Mouse (Mus musculus): Measurements from ENCODE around the gene Kif5a.
"Not testable (repeated sequence)": the region's sequence is repeated elsewhere in the genome, so short reads cannot be mapped to it uniquely, and the experiment has no call there.

Kif5a gene

GRCm38 (mm10) chr10:127262548-127263398, at the start of gene Kif5a:
Gene Kif5a, minus strand, starts transcription at chr10:127263348.
- DNase-seq: peak; percentile 48

GRCm38 (mm10) chr10:127312858-127313257, 49.7 kb upstream of the Kif5a start:
- DNase-seq: no peak

GRCm38 (mm10) chr10:127312356-127312676, 49.2 kb upstream of the Kif5a start:
- DNase-seq: peak; percentile 87

GRCm38 (mm10) chr10:127311476-127312355, 48.6 kb upstream of the Kif5a start, which contains the start of gene Mars:
Gene Mars, minus strand, starts transcription at chr10:127311786.
- peak; percentile 94 for DNase-seq

- DNase-seq: no peak
Measured at GRCm38 (mm10) chr10:127310523-127311475, 47.7 kb upstream of the Kif5a start.

GRCm38 (mm10) chr10:127309167-127309566, 46.0 kb upstream of the Kif5a start:
- DNase-seq: not testable (repeated sequence)

- DNase-seq: no peak
Measured at GRCm38 (mm10) chr10:127303136-127303535, 40.0 kb upstream of the Kif5a start.

GRCm38 (mm10) chr10:127300361-127300760, 37.2 kb upstream of the Kif5a start:
- DNase-seq: no peak

GRCm38 (mm10) chr10:127297015-127297871, 34.1 kb upstream of the Kif5a start:
- no peak for DNase-seq

GRCm38 (mm10) chr10:127295986-127296794, 33.0 kb upstream of the Kif5a start:
- no peak for DNase-seq

- no peak for DNase-seq
Measured at GRCm38 (mm10) chr10:127294895-127295510, 31.9 kb upstream of the Kif5a start.

GRCm38 (mm10) chr10:127293590-127294113, 30.5 kb upstream of the Kif5a start:
- no peak for DNase-seq

GRCm38 (mm10) chr10:127292987-127293538, 29.9 kb upstream of the Kif5a start:
- peak; percentile 21 for DNase-seq

- no peak for DNase-seq
Measured at GRCm38 (mm10) chr10:127291881-127292638, 28.9 kb upstream of the Kif5a start.

- DNase-seq: no peak
Measured at GRCm38 (mm10) chr10:127290930-127291880, 28.1 kb upstream of the Kif5a start.

GRCm38 (mm10) chr10:127290307-127290929, 27.3 kb upstream of the Kif5a start:
- peak; percentile 100 for DNase-seq

GRCm38 (mm10) chr10:127289573-127290191, 26.5 kb upstream of the Kif5a start:
- DNase-seq: peak; percentile 78
